Mouse (Mus musculus): ENCODE data around the gene Vps9d1. TPM values are rescaled to one million over a fixed set of nuclear protein-coding genes. Genes with fewer than 3 reads are reported as not detected.

The Vps9d1 gene
- polyA plus RNA-seq, 1 experiment from 2014 or later, result 57.7 TPM

- 94% methylated on average over 12 of the region's 12 CpGs for WGBS
- Histone ChIP-seq H3K27me3 (ENCODE audit: control insufficient read depth, insufficient read depth, low read length) (no peaks in the 10 kb centered on the region), H3K4me1 (replicated peaks; ENCODE audit: control insufficient read depth, insufficient read depth, low read length) (no peaks in the 10 kb centered on the region), H3K4me2 (replicated peaks) (no peak overlapping the region), H3K4me3 (replicated peaks; ENCODE audit: low read length) (no peak overlapping the region), H3K36me3 (replicated peaks; ENCODE audit: control insufficient read depth, insufficient read depth) (peaks cover 91% of the 10 kb centered on the region), H3K9me3 (ENCODE audit: control insufficient read depth, low read length) (no peaks in the 10 kb centered on the region), H3K9ac (no peak overlapping the region), H3K27ac (no peak overlapping the region)
- ATAC-seq (ENCODE audit: low FRiP score) (no peak), DNase-seq (ENCODE audit: low spot score) (no peak)
These were observed 8.6 kb downstream of the Vps9d1 start for GRCm38 (mm10) chr8:123245543-123245942.

- H3K4me2 ChIP-seq (replicated peaks), result no peak overlapping the region
- no peak overlapping the region for H3K9ac ChIP-seq
- H3K27ac ChIP-seq, result no peak overlapping the region
- peaks cover 80% of the 10 kb centered on the region for H3K36me3 ChIP-seq (replicated peaks; ENCODE audit: control insufficient read depth, insufficient read depth)
- H3K9me3 ChIP-seq (ENCODE audit: control insufficient read depth, low read length), result no peaks in the 10 kb centered on the region
- ATAC-seq (ENCODE audit: low FRiP score), result no peak
- no peak overlapping the region for H3K4me3 ChIP-seq (replicated peaks; ENCODE audit: low read length)
- H3K27me3 ChIP-seq (ENCODE audit: control insufficient read depth, insufficient read depth, low read length), result no peaks in the 10 kb centered on the region
- no peaks in the 10 kb centered on the region for H3K4me1 ChIP-seq (replicated peaks; ENCODE audit: control insufficient read depth, insufficient read depth, low read length)
- no peak for DNase-seq (ENCODE audit: low spot score)
- WGBS, result 99% methylated on average over 4 of the region's 4 CpGs
These were observed 9.8 kb downstream of the Vps9d1 start for GRCm38 (mm10) chr8:123244382-123244781.

GRCm38 (mm10) chr8:123243053-123243452 lies 11.1 kb downstream of the Vps9d1 start:
- WGBS, result 75% methylated on average over 11 of the region's 11 CpGs
- ATAC-seq (ENCODE audit: low FRiP score), result 0 out of 2 replicates have a peak, but pooled peaks have one; percentile 22
- peaks cover 67% of the 10 kb centered on the region for H3K36me3 ChIP-seq (replicated peaks; ENCODE audit: control insufficient read depth, insufficient read depth)

GRCm38 (mm10) chr8:123242107-123242923 lies 11.8 kb downstream of the Vps9d1 start:
- no peaks in the 10 kb centered on the region for H3K27me3 ChIP-seq (ENCODE audit: control insufficient read depth, insufficient read depth, low read length)
- H3K27ac ChIP-seq, result no peak overlapping the region
- ATAC-seq (ENCODE audit: low FRiP score) (no peak), DNase-seq (ENCODE audit: low spot score) (no peak)
- WGBS, result 87% methylated on average over 7 of the region's 7 CpGs
- no peaks in the 10 kb centered on the region for H3K4me1 ChIP-seq (replicated peaks; ENCODE audit: control insufficient read depth, insufficient read depth, low read length)
- peaks cover 59% of the 10 kb centered on the region for H3K36me3 ChIP-seq (replicated peaks; ENCODE audit: control insufficient read depth, insufficient read depth)
- H3K4me2 ChIP-seq (replicated peaks), result no peak overlapping the region
- no peaks in the 10 kb centered on the region for H3K9me3 ChIP-seq (ENCODE audit: control insufficient read depth, low read length)
- H3K4me3 ChIP-seq (replicated peaks; ENCODE audit: low read length), result no peak overlapping the region
- no peak overlapping the region for H3K9ac ChIP-seq

More at GRCm38 (mm10) chr8:123243053-123243452, 11.1 kb downstream of the Vps9d1 start:
- Histone ChIP-seq H3K27me3 (ENCODE audit: control insufficient read depth, insufficient read depth, low read length) (no peaks in the 10 kb centered on the region), H3K4me1 (replicated peaks; ENCODE audit: control insufficient read depth, insufficient read depth, low read length) (no peaks in the 10 kb centered on the region), H3K4me3 (replicated peaks; ENCODE audit: low read length) (no peak overlapping the region), H3K9ac (no peak overlapping the region), H3K27ac (no peak overlapping the region), H3K4me2 (replicated peaks) (no peak overlapping the region), H3K9me3 (ENCODE audit: control insufficient read depth, low read length) (no peaks in the 10 kb centered on the region)
- DNase-seq (ENCODE audit: low spot score), result no peak

GRCm38 (mm10) chr8:123239398-123239797 lies 14.8 kb downstream of the Vps9d1 start:
- H3K4me2 ChIP-seq (replicated peaks), result no peak overlapping the region
- no peak overlapping the region for H3K9ac ChIP-seq
- ATAC-seq (ENCODE audit: low FRiP score), result no peak
- H3K27me3 ChIP-seq (ENCODE audit: control insufficient read depth, insufficient read depth, low read length), result 0 out of 2 replicates have a peak, but pooled peaks cover 10% of the 10 kb centered on the region
- H3K9me3 ChIP-seq (ENCODE audit: control insufficient read depth, low read length), result no peaks in the 10 kb centered on the region
- 79% methylated on average over 10 of the region's 10 CpGs for WGBS
- H3K36me3 ChIP-seq (replicated peaks; ENCODE audit: control insufficient read depth, insufficient read depth), result peaks cover 30% of the 10 kb centered on the region
- no peak overlapping the region for H3K27ac ChIP-seq
- peaks cover 17% of the 10 kb centered on the region; the same call in 1 of the 2 replicates for H3K4me1 ChIP-seq (replicated peaks; ENCODE audit: control insufficient read depth, insufficient read depth, low read length)
- no peak for DNase-seq (ENCODE audit: low spot score)
- no peak overlapping the region for H3K4me3 ChIP-seq (replicated peaks; ENCODE audit: low read length)

- Histone ChIP-seq H3K36me3 (replicated peaks; ENCODE audit: control insufficient read depth, insufficient read depth) (no peaks in the 10 kb centered on the region; the same call in 1 of the 2 replicates), H3K4me2 (replicated peaks) (peak within 1 kb of the TSS; percentile 74), H3K9me3 (ENCODE audit: control insufficient read depth, low read length) (no peaks in the 10 kb centered on the region), H3K9ac (peak within 1 kb of the TSS; percentile 60), H3K27me3 (ENCODE audit: control insufficient read depth, insufficient read depth, low read length) (0 out of 2 replicates have a peak, but pooled peaks cover 10% of the 10 kb centered on the region), H3K27ac (no peak within 1 kb of the TSS), H3K4me1 (replicated peaks; ENCODE audit: control insufficient read depth, insufficient read depth, low read length) (peaks cover 17% of the 10 kb centered on the region; the same call in 1 of the 2 replicates), H3K4me3 (replicated peaks; ENCODE audit: low read length) (peak within 1 kb of the TSS; percentile 43)
- DNase-seq (ENCODE audit: low spot score), result peak; percentile 76
- ATAC-seq (ENCODE audit: low FRiP score), result peak; percentile 75
- WGBS, result 2% methylated on average over 57 of the region's 57 CpGs
These were observed 18.3 kb downstream of the Vps9d1 start, which contains the start of gene Spata2l for GRCm38 (mm10) chr8:123235520-123236497. Spata2l (minus strand) TSS chr8:123236233.

- 0 out of 2 replicates have a peak, but pooled peaks cover 10% of the 10 kb centered on the region for H3K27me3 ChIP-seq (ENCODE audit: control insufficient read depth, insufficient read depth, low read length)
- no peaks in the 10 kb centered on the region for H3K9me3 ChIP-seq (ENCODE audit: control insufficient read depth, low read length)
- peak overlapping the region; percentile 43 for H3K4me3 ChIP-seq (replicated peaks; ENCODE audit: low read length)
- H3K27ac ChIP-seq, result no peak overlapping the region
- H3K4me1 ChIP-seq (replicated peaks; ENCODE audit: control insufficient read depth, insufficient read depth, low read length), result peaks cover 17% of the 10 kb centered on the region; the same call in 1 of the 2 replicates
- WGBS, result 36% methylated on average over 13 of the region's 13 CpGs
- ATAC-seq (ENCODE audit: low FRiP score), result no peak
- H3K9ac ChIP-seq, result peak overlapping the region; percentile 60
- peaks cover 3% of the 10 kb centered on the region for H3K36me3 ChIP-seq (replicated peaks; ENCODE audit: control insufficient read depth, insufficient read depth)
- no peak for DNase-seq (ENCODE audit: low spot score)
- H3K4me2 ChIP-seq (replicated peaks), result peak overlapping the region; percentile 74
These were observed 19.1 kb downstream of the Vps9d1 start for GRCm38 (mm10) chr8:123234918-123235519.

GRCm38 (mm10) chr8:123233760-123234159 lies 20.4 kb downstream of the Vps9d1 start:
- DNase-seq (ENCODE audit: low spot score) (no peak), ATAC-seq (ENCODE audit: low FRiP score) (no peak)
- H3K27me3 ChIP-seq (ENCODE audit: control insufficient read depth, insufficient read depth, low read length), result 0 out of 2 replicates have a peak, but pooled peaks cover 10% of the 10 kb centered on the region

More at GRCm38 (mm10) chr8:123233760-123234159, 20.4 kb downstream of the Vps9d1 start:
- Histone ChIP-seq H3K27ac (no peak overlapping the region), H3K4me3 (replicated peaks; ENCODE audit: low read length) (no peak overlapping the region), H3K9me3 (ENCODE audit: control insufficient read depth, low read length) (no peaks in the 10 kb centered on the region), H3K9ac (no peak overlapping the region), H3K4me2 (replicated peaks) (no peak overlapping the region), H3K4me1 (replicated peaks; ENCODE audit: control insufficient read depth, insufficient read depth, low read length) (peaks cover 17% of the 10 kb centered on the region; the same call in 1 of the 2 replicates), H3K36me3 (replicated peaks; ENCODE audit: control insufficient read depth, insufficient read depth) (peaks cover 13% of the 10 kb centered on the region)
- whole genome bisulfite sequencing, result 84% methylated on average over 11 of the region's 11 CpGs
